Mouse (Mus musculus) central nervous system, embryonic 11.5 days (tissue): Measurements from ENCODE around the gene Kpna1. TPM values are rescaled to one million over a fixed set of nuclear protein-coding genes. Genes with fewer than 3 reads are reported as not detected.

Source experiments
- polyA plus RNA-seq: library from polyadenylated mRNA; depleted of rRNA; stranded (reverse); fragments of >200 nt; gene quantifications from 2 replicates; pipeline ENCODE4 v1.2.3, GENCODE M21; 2012; rRNA removed

Gene Kpna1
- polyA plus RNA-seq: 25.0 and 32.8 TPM in 2 replicates

GRCm38 (mm10) chr16:35978450-35978849 lies at the start of gene Kpna1:
Gene Kpna1, plus strand, starts transcription at chr16:35978750.

GRCm38 (mm10) chr16:35938211-35939151 lies 40.1 kb upstream of the Kpna1 start, which contains the start of the genes Parp9 and Dtx3l:
Gene Parp9, plus strand, starts transcription at chr16:35938470.
Gene Dtx3l, minus strand, starts transcription at chr16:35939151.

GRCm38 (mm10) chr16:36040640-36041624 lies 62.4 kb downstream of the Kpna1 start, which contains the start of gene Wdr5b:
Gene Wdr5b, plus strand, starts transcription at chr16:36041190.

GRCm38 (mm10) chr16:36071450-36072379 lies 93.2 kb downstream of the Kpna1 start, which contains the start of the genes Fam162a and Ccdc58:
Gene Fam162a, minus strand, starts transcription at chr16:36071594.
Gene Ccdc58, plus strand, starts transcription at chr16:36071685.

Other genes starting within 250 kb of the Kpna1 start
- 22.4 and 23.0 TPM in 2 replicates for gene Dirc2, start 209.4 kb upstream of the Kpna1 start, polyA plus RNA-seq
- gene Hspbap1, start 208.4 kb upstream of the Kpna1 start, polyA plus RNA-seq: 14.4 and 16.0 TPM in 2 replicates
- gene Parp14, start 107.2 kb upstream of the Kpna1 start, polyA plus RNA-seq: 0.47 and 0.48 TPM in 2 replicates
- 2.3 and 2.8 TPM in 2 replicates for gene Parp9, start 40.3 kb upstream of the Kpna1 start, polyA plus RNA-seq
- gene Dtx3l, start 39.6 kb upstream of the Kpna1 start, polyA plus RNA-seq: 1.6 and 1.9 TPM in 2 replicates
- 5.2 and 7.2 TPM in 2 replicates for gene Wdr5b, start 62.4 kb downstream of the Kpna1 start, polyA plus RNA-seq
- 209 TPM in 2 replicates for gene Fam162a, start 92.8 kb downstream of the Kpna1 start, polyA plus RNA-seq
- 59.8 and 89.2 TPM in 2 replicates for gene Ccdc58, start 92.9 kb downstream of the Kpna1 start, polyA plus RNA-seq
- not detected in 2 replicates for gene Csta1, start 152.5 kb downstream of the Kpna1 start, polyA plus RNA-seq
- gene Stfa2l1, start 178.1 kb downstream of the Kpna1 start, polyA plus RNA-seq: 0.83 and 1.4 TPM in 2 replicates
- 3.3 and 3.9 TPM in 2 replicates for gene Gm5483, start 205.5 kb downstream of the Kpna1 start, polyA plus RNA-seq
- not detected in 2 replicates for gene Gm5416, start 231.7 kb downstream of the Kpna1 start, polyA plus RNA-seq
- gene 2010005H15Rik, start 242.7 kb downstream of the Kpna1 start, polyA plus RNA-seq: not detected in 2 replicates